Mouse (Mus musculus) testis, adult 2 months (tissue): Measurements from ENCODE around the gene Rbpjl. TPM values are rescaled to one million over a fixed set of nuclear protein-coding genes. Genes with fewer than 3 reads are reported as not detected.

Source experiments
- H3K27ac ChIP-seq: fragments of 200-500 bp; 2 replicates; pipeline ENCODE4 v1.5.1; 2012; ENCODE audit warnings: low read depth, low read length; ENCODE audit not compliant: control insufficient read depth, insufficient read depth
- H3K27me3 ChIP-seq: fragments of 200-500 bp; 2 replicates; pipeline ENCODE4 v1.6.1; 2012; ENCODE audit warnings: mild to moderate bottlenecking, low read length, moderate library complexity; ENCODE audit not compliant: control insufficient read depth, insufficient read depth
- H3K36me3 ChIP-seq: fragments of 200-500 bp; 2 replicates; pipeline ENCODE4 v1.6.1; 2012; ENCODE audit warnings: mild to moderate bottlenecking, low read length; ENCODE audit not compliant: control insufficient read depth, insufficient read depth
- H3K4me1 ChIP-seq: fragments of 200-500 bp; 2 replicates; pipeline ENCODE4 v1.6.1; 2012; ENCODE audit warnings: low read length; ENCODE audit not compliant: control insufficient read depth, insufficient read depth
- H3K4me3 ChIP-seq: fragments of 200-500 bp; 2 replicates; pipeline ENCODE4 v1.5.1; 2012; ENCODE audit warnings: low read depth, mild to moderate bottlenecking, low read length, moderate library complexity, mixed read lengths; ENCODE audit not compliant: control insufficient read depth
- CTCF ChIP-seq: fragments of 200-500 bp; IDR thresholded peaks from 2 replicates; pipeline ENCODE4 v1.5.1; 2012; ENCODE audit warnings: low read depth, mild to moderate bottlenecking, inconsistent platforms, low read length, moderate library complexity; ENCODE audit not compliant: control insufficient read depth, insufficient read depth, insufficient replicate concordance
- POLR2A ChIP-seq: fragments of 200-500 bp; IDR thresholded peaks from 2 replicates; pipeline ENCODE4 v1.6.1; 2012; ENCODE audit warnings: low read depth, mild to moderate bottlenecking, inconsistent platforms, low read length, moderate library complexity; ENCODE audit not compliant: control insufficient read depth
- polyA plus RNA-seq: library from polyadenylated mRNA; depleted of rRNA; stranded (reverse); fragments of >200 nt; gene quantifications from 2 replicates; pipeline ENCODE4 v1.2.3, GENCODE M21; 2012

Gene Rbpjl
- polyA plus RNA-seq, 1 experiment = 0.04 TPM

- no peaks in the 10 kb centered on the region for H3K36me3 ChIP-seq
- H3K27me3 ChIP-seq = no peaks in the 10 kb centered on the region
Observed at GRCm38 (mm10) chr2:164382971-164383370, 20.0 kb upstream of the Rbpjl start.

DNA sequence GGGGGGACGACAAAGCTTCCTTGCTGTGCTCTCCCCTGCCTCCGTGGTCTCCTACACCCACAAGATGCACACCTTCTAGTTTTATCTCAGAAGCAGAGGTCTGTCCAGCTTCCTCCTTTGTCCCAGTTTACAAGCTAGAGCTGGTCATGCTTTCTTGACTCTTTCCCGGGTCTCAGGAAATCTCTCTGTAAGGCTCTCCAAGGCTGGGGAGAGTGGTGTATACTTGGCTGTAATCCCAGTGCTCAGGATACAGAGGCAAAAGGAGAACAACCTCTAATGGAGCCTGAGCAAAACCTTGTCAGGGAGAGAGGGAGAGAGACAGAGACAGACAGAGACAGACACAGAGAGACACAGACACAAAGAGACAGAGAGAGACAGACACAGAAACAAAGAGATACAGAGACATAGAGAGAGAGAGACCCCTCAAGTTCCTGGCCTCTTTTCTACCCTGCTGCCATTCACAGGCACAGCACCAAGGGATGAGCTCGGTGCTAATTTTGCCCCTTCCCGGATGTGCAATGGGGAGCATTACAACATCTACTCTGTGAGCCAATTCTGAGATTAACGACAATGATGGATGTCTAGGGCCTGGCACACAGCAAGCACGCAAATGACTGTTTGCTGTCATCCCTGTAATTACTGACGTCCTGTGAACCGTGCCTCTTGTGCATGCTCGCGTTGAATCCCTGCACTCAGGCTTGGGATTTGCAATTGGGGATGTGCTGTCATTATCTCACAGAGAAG is 19.1 kb upstream of the Rbpjl start:
- Histone ChIP-seq H3K36me3 (no peaks in the 10 kb centered on the region), H3K4me3 (no peak overlapping the region), H3K4me1 (peaks cover 12% of the 10 kb centered on the region), H3K27me3 (no peaks in the 10 kb centered on the region), H3K27ac (no peak overlapping the region)
- TF ChIP-seq POLR2A (no peak), CTCF (no peak)

More at GRCm38 (mm10) chr2:164382971-164383370, 20.0 kb upstream of the Rbpjl start:
- Histone ChIP-seq H3K4me3 (no peak overlapping the region), H3K27ac (no peak overlapping the region), H3K4me1 (peaks cover 10% of the 10 kb centered on the region)
- TF ChIP-seq POLR2A (no peak), CTCF (no peak)

- no peak overlapping the region for H3K27ac ChIP-seq
- H3K27me3 ChIP-seq = no peaks in the 10 kb centered on the region
- H3K4me3 ChIP-seq = no peak overlapping the region
- TF ChIP-seq POLR2A = no peak
- TF ChIP-seq CTCF = no peak
- peaks cover 17% of the 10 kb centered on the region for H3K4me1 ChIP-seq
- H3K36me3 ChIP-seq = no peaks in the 10 kb centered on the region
Observed at GRCm38 (mm10) chr2:164385927-164386763, 16.8 kb upstream of the Rbpjl start.

GRCm38 (mm10) chr2:164386953-164387352 is 16.0 kb upstream of the Rbpjl start:
- Histone ChIP-seq H3K36me3 (no peaks in the 10 kb centered on the region), H3K4me1 (peaks cover 17% of the 10 kb centered on the region), H3K27ac (no peak overlapping the region), H3K27me3 (no peaks in the 10 kb centered on the region), H3K4me3 (no peak overlapping the region)
- TF ChIP-seq POLR2A (no peak), CTCF (peak; percentile 77; the same call in 1 of the 2 replicates)

- Histone ChIP-seq H3K27ac (no peak within 1 kb of the TSS), H3K27me3 (no peaks in the 10 kb centered on the region)
Observed at GRCm38 (mm10) chr2:164389020-164389419, 13.9 kb upstream of the Rbpjl start, which contains the start of gene Slpi. Gene Slpi (minus strand): TSS chr2:164389095.

GRCm38 (mm10) chr2:164389499-164389898 is 13.4 kb upstream of the Rbpjl start:
- Histone ChIP-seq H3K27me3 (no peaks in the 10 kb centered on the region), H3K4me3 (peak overlapping the region; percentile 75), H3K36me3 (no peaks in the 10 kb centered on the region), H3K4me1 (peaks cover 23% of the 10 kb centered on the region), H3K27ac (no peak overlapping the region)
- TF ChIP-seq POLR2A (no peak), CTCF (peak; percentile 77)

More at GRCm38 (mm10) chr2:164389020-164389419, 13.9 kb upstream of the Rbpjl start, which contains the start of gene Slpi:
- no peaks in the 10 kb centered on the region for H3K36me3 ChIP-seq
- H3K4me1 ChIP-seq = peaks cover 23% of the 10 kb centered on the region
- TF ChIP-seq POLR2A (no peak), CTCF (no peak)
- peak within 1 kb of the TSS; percentile 75 for H3K4me3 ChIP-seq

DNA sequence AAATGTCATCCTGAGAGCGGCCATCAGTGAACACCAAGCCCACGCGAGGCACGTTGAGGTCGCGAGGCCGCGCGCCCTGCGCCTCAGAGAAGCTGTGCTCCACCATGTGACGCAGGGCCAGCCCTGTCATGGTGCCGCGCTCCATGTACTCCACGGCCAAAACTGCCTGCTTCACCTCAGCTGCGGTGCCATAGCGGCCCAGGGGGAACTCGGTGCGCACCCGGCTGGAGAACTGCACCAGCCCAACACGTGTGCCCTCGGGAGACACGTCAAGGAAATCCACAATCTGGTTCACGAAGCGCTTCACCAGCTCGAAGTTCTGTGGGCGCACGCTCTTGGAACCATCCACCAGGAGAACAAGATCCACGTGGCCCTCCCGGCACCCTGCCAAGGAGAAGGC is 9.8 kb upstream of the Rbpjl start:
- Histone ChIP-seq H3K4me3 (no peak overlapping the region), H3K4me1 (peaks cover 15% of the 10 kb centered on the region), H3K36me3 (no peaks in the 10 kb centered on the region), H3K27me3 (no peaks in the 10 kb centered on the region), H3K27ac (no peak overlapping the region)
- TF ChIP-seq POLR2A = no peak
- no peak for TF ChIP-seq CTCF
